Mouse (Mus musculus) embryonic facial prominence, embryonic 11.5 days (tissue): ENCODE measurements around the gene Prnd. TPM values are rescaled to one million over a fixed set of nuclear protein-coding genes. Genes with fewer than 3 reads are reported as not detected.
A peak's percentile ranks its signal among the peaks of the same experiment; 100 is the strongest.

Source experiments
- ATAC-seq: fragments of 200-750 bp; cut with Nextera tagmentation; replicated peaks from 2 replicates; pipeline ENCODE4 v1.8.0; 2017; ENCODE audit warnings: low read depth; ENCODE audit not compliant: insufficient number of reproducible peaks, low FRiP score, low TSS enrichment
- DNase-seq: peaks from one replicate; pipeline ENCODE4 v3.0.0-alpha.2; 2015; ENCODE audit warnings: low spot score
- H3K27ac ChIP-seq: fragments of 300-500 bp; sonication (generic); replicated peaks from 2 replicates; pipeline ENCODE4 v1.5.1; 2014; ENCODE audit warnings: mild to moderate bottlenecking, low read depth, low read length, control low read depth
- H3K27me3 ChIP-seq: fragments of 300-500 bp; sonication (generic); 2 replicates; pipeline ENCODE4 v1.6.1; 2014; ENCODE audit warnings: mild to moderate bottlenecking, low read length, moderate library complexity, mixed read lengths; ENCODE audit not compliant: control insufficient read depth, insufficient read depth
- H3K36me3 ChIP-seq: fragments of 300-500 bp; sonication (generic); replicated peaks from 2 replicates; pipeline ENCODE4 v1.6.1; 2014; ENCODE audit warnings: low read depth, mild to moderate bottlenecking, low read length, moderate library complexity, mixed read lengths; ENCODE audit not compliant: control insufficient read depth, insufficient read depth
- H3K4me1 ChIP-seq: fragments of 300-500 bp; sonication (generic); 2 replicates; pipeline ENCODE4 v1.6.1; 2014; ENCODE audit warnings: low read length, mixed read lengths; ENCODE audit not compliant: control insufficient read depth, insufficient read depth
- H3K4me2 ChIP-seq: fragments of 300-500 bp; sonication (generic); 2 replicates; pipeline ENCODE4 v1.6.1; 2014; ENCODE audit warnings: low read depth, mild to moderate bottlenecking, control low read depth, low read length, moderate library complexity
- H3K4me3 ChIP-seq: fragments of 300-500 bp; sonication (generic); 2 replicates; pipeline ENCODE4 v1.5.1; 2014; ENCODE audit warnings: low read depth, low read length, control low read depth
- H3K9ac ChIP-seq: fragments of 300-500 bp; sonication (generic); replicated peaks from 2 replicates; pipeline ENCODE4 v1.6.1; 2014; ENCODE audit warnings: mild to moderate bottlenecking, control low read depth, low read length
- H3K9me3 ChIP-seq: fragments of 300-500 bp; sonication (generic); replicated peaks from 2 replicates; pipeline ENCODE4 v1.6.1; 2016; ENCODE audit warnings: mild to moderate bottlenecking, low read length, inconsistent platforms, mixed read lengths; ENCODE audit not compliant: control insufficient read depth
- WGBS: fragments of 180-500 bp; shearing (Covaris S2); extraction: QIAGEN DNeasy Blood & Tissue Kit; methylation state at CpG from one replicate; pipeline ENCODE4 v1.1.7; 2014; 5-methylcytosine and 5-hydroxymethylcytosine counted together
- polyA plus RNA-seq: library from polyadenylated mRNA; unstranded; fragments of >200 nt; fragmentation: Nextera tagmentation; extraction: Ambion mirVana; gene quantifications from 2 replicates; pipeline ENCODE4 v1.2.1, GENCODE M21; 2014

Prnd gene
- polyA plus RNA-seq, 1 experiment from 2014 or later = 15.1 TPM

GRCm38 (mm10) chr2:131971098-131971497 lies 20.4 kb downstream of the Prnd start:
- WGBS = 86% methylated on average over 4 of the region's 4 CpGs
- no peak overlapping the region for H3K4me3 ChIP-seq
- no peak for ATAC-seq
- no peaks in the 10 kb centered on the region for H3K27me3 ChIP-seq
- DNase-seq = no peak
- H3K9me3 ChIP-seq = no peaks in the 10 kb centered on the region
- H3K4me2 ChIP-seq = no peak overlapping the region
- no peaks in the 10 kb centered on the region for H3K4me1 ChIP-seq
- no peaks in the 10 kb centered on the region for H3K36me3 ChIP-seq
- no peak overlapping the region for H3K9ac ChIP-seq
- no peak overlapping the region for H3K27ac ChIP-seq

DNA sequence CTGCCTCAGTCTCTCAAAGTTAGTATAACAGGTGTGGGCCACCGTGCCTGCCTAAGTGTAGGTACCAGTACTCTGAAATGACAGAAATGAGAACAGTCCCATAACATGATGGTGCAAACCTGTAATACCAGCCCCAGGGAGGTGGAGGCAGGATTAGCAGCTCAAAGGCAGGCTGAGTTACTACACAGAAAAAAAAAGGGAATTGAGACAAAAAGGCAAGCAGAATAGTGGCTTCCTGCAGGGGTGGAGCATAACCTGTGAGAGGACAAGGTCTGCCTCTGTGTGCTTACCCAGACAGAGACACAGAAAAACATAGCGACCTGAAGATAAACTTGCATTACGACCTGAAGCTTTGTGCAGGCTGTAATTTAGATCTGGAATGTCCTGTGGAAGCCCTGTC lies 26.0 kb downstream of the Prnd start:
- H3K27ac ChIP-seq = no peak overlapping the region
- H3K9ac ChIP-seq = no peak overlapping the region
- DNase-seq (no peak), ATAC-seq (no peak)
- no peak overlapping the region for H3K4me3 ChIP-seq
- H3K4me1 ChIP-seq = no peaks in the 10 kb centered on the region
- no peaks in the 10 kb centered on the region for H3K36me3 ChIP-seq
- no peaks in the 10 kb centered on the region for H3K27me3 ChIP-seq
- 79% methylated on average over 3 of the region's 3 CpGs for WGBS
- no peaks in the 10 kb centered on the region for H3K9me3 ChIP-seq
- H3K4me2 ChIP-seq = no peak overlapping the region

DNA sequence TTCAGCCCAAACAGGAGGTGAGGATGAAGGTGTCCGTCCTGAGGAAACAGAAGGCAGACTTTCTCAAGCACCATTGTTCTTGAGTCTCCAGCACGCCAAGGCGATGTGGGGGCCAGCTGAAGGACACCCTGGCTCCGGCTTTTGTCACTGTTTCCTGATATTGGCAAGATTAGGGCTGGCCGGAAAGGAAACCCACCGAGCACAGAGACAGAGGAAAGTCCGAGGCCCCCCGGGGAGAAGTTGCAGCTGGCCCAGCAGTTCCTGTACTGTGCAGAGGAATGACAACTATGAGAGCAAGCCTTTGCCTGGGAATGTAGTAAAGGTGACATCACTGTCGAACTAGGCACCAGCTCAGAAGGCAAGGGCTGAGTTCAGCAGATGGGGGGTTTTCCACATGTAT lies 30.2 kb downstream of the Prnd start:
- Histone ChIP-seq H3K4me1 (no peaks in the 10 kb centered on the region), H3K4me2 (no peak overlapping the region), H3K27ac (no peak overlapping the region), H3K36me3 (no peaks in the 10 kb centered on the region), H3K4me3 (no peak overlapping the region), H3K9ac (no peak overlapping the region), H3K27me3 (no peaks in the 10 kb centered on the region), H3K9me3 (no peaks in the 10 kb centered on the region)
- ATAC-seq (no peak), DNase-seq (peak; percentile 30)
- 42% methylated on average over 9 of the region's 9 CpGs for WGBS

- no peak overlapping the region for H3K9ac ChIP-seq
- 21% methylated on average over 6 of the region's 6 CpGs for WGBS
- H3K9me3 ChIP-seq = no peaks in the 10 kb centered on the region
- no peak overlapping the region for H3K4me2 ChIP-seq
- no peaks in the 10 kb centered on the region for H3K27me3 ChIP-seq
- ATAC-seq (0 out of 2 replicates have a peak, but pooled peaks have one; percentile 52), DNase-seq (peak; percentile 80)
- no peak overlapping the region for H3K27ac ChIP-seq
- H3K36me3 ChIP-seq = no peaks in the 10 kb centered on the region
- no peaks in the 10 kb centered on the region for H3K4me1 ChIP-seq
- no peak overlapping the region for H3K4me3 ChIP-seq
These were observed 32.0 kb downstream of the Prnd start for GRCm38 (mm10) chr2:131982546-131983196.

- Histone ChIP-seq H3K4me1 (no peaks in the 10 kb centered on the region), H3K9ac (no peak overlapping the region), H3K4me3 (no peak overlapping the region), H3K27ac (no peak overlapping the region), H3K9me3 (no peaks in the 10 kb centered on the region), H3K36me3 (no peaks in the 10 kb centered on the region), H3K4me2 (no peak overlapping the region), H3K27me3 (no peaks in the 10 kb centered on the region)
- DNase-seq (peak; percentile 22), ATAC-seq (no peak)
- WGBS = 52% methylated on average over 3 of the region's 3 CpGs
These were observed 37.3 kb downstream of the Prnd start for GRCm38 (mm10) chr2:131987950-131988349.

GRCm38 (mm10) chr2:131988550-131988949 lies 37.9 kb downstream of the Prnd start:
- Histone ChIP-seq H3K27ac (no peak overlapping the region), H3K36me3 (no peaks in the 10 kb centered on the region), H3K9ac (no peak overlapping the region), H3K9me3 (no peaks in the 10 kb centered on the region), H3K27me3 (no peaks in the 10 kb centered on the region), H3K4me2 (no peak overlapping the region), H3K4me3 (no peak overlapping the region), H3K4me1 (no peaks in the 10 kb centered on the region)
- WGBS = 81% methylated on average over 2 of the region's 2 CpGs
- DNase-seq = no peak
- ATAC-seq = no peak

GRCm38 (mm10) chr2:131992487-131992886 lies 41.8 kb downstream of the Prnd start:
- H3K27me3 ChIP-seq = no peaks in the 10 kb centered on the region
- H3K9me3 ChIP-seq = no peaks in the 10 kb centered on the region
- H3K36me3 ChIP-seq = no peaks in the 10 kb centered on the region
- H3K27ac ChIP-seq = no peak overlapping the region
- H3K4me1 ChIP-seq = no peaks in the 10 kb centered on the region
- no peak overlapping the region for H3K4me3 ChIP-seq
- ATAC-seq = no peak
- no peak overlapping the region for H3K4me2 ChIP-seq
- H3K9ac ChIP-seq = no peak overlapping the region
- no peak for DNase-seq
- 79% methylated on average over 2 of the region's 2 CpGs for WGBS

DNA sequence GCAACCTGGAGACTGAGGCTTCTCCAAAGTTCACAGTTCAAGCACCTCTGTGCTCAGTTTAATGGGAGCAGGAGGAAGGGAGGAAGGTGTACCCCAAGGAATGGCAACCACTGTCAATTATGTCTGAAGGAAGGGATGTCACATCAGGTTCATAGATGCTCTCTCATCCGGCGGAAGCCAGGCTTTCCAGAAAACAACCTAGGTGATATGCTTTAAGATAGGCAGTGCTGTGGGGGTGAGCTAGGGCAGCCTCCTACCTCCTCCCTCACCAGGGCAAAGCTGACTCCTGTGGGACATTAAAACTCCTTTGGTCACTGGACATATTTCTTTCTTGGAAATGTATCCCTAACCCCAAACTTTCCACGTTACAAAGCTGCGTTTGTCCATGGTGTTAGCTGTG lies 42.5 kb downstream of the Prnd start:
- 80% methylated on average over 4 of the region's 4 CpGs for WGBS
- Histone ChIP-seq H3K4me3 (no peak overlapping the region), H3K4me2 (no peak overlapping the region), H3K27ac (no peak overlapping the region), H3K9ac (no peak overlapping the region), H3K9me3 (no peaks in the 10 kb centered on the region), H3K27me3 (no peaks in the 10 kb centered on the region), H3K36me3 (no peaks in the 10 kb centered on the region), H3K4me1 (no peaks in the 10 kb centered on the region)
- no peak for DNase-seq
- ATAC-seq = no peak
